8 mouse cellular contexts compared by ENCODE assay signal in genomic region chr11:116648213-116648921, GRCm38 (mm10). TPM values are rescaled to one million over a fixed set of nuclear protein-coding genes. Genes with fewer than 3 reads are reported as not detected.
DNase-seq lines count a peak whose midpoint lies in the region; ATAC-seq lines count a peak whose summit lies in the region.

No protein-coding gene starts in this region.

- 54% methylated on average over 18 of the region's 18 CpGs for WGBS in heart, embryonic 14.5 days
- 33% methylated on average over 18 of the region's 18 CpGs for WGBS in limb, embryonic 13.5 days

- 0 out of 2 replicates have a peak, but pooled peaks have one; percentile 6 for ATAC-seq in heart, embryonic 14.5 days (ENCODE audit: insufficient number of reproducible peaks, insufficient read depth, low FRiP score, low read depth)
- no peak for ATAC-seq in limb, embryonic 13.5 days (ENCODE audit: low FRiP score, low read depth)
- ATAC-seq in cerebellum, adult (ENCODE audit: insufficient number of reproducible peaks, low FRiP score, low TSS enrichment): no peak

- H3K27ac ChIP-seq in heart, embryonic 14.5 days (replicated peaks in 1 of 2; ENCODE audit: control insufficient read depth in 1 of 2, insufficient read depth in 1 of 2, low read depth in 2 of 2, low read length in 2 of 2): peak overlapping the region; percentile 9 to 64; a peak in 3 of 4 replicates
- H3K27ac ChIP-seq in limb, embryonic 13.5 days: 0 out of 2 replicates have a peak overlapping the region, but pooled peaks have one; percentile 39

- no peak overlapping the region for H3K4me3 ChIP-seq in heart, embryonic 14.5 days (ENCODE audit: control insufficient read depth in 1 of 2, insufficient read depth in 1 of 2, low read depth in 1 of 2, low read length in 2 of 2)
- no peak overlapping the region for H3K4me3 ChIP-seq in limb, embryonic 13.5 days

- no peaks in the 10 kb centered on the region for H3K9me3 ChIP-seq in heart, embryonic 14.5 days (ENCODE audit: control insufficient read depth, low read length)
- no peaks in the 10 kb centered on the region for H3K9me3 ChIP-seq in limb, embryonic 13.5 days

- H3K4me2 ChIP-seq in heart, embryonic 14.5 days (ENCODE audit: low read length): no peak overlapping the region
- 0 out of 2 replicates have a peak overlapping the region, but pooled peaks have one; percentile 4 for H3K4me2 ChIP-seq in limb, embryonic 13.5 days (replicated peaks)

- H3K9ac ChIP-seq in heart, embryonic 14.5 days (ENCODE audit: low read length): peak overlapping the region; percentile 19; the same call in 1 of the 2 replicates
- peak overlapping the region; percentile 54 for H3K9ac ChIP-seq in limb, embryonic 13.5 days

- H3K4me1 ChIP-seq in heart, embryonic 14.5 days (ENCODE audit: control insufficient read depth in 2 of 2, insufficient read depth in 2 of 2, low read length in 2 of 2): peaks cover 22 to 30% of the 10 kb centered on the region in 2 experiments
- H3K4me1 ChIP-seq in limb, embryonic 13.5 days: peaks cover 68% of the 10 kb centered on the region

- no peaks in the 10 kb centered on the region for H3K36me3 ChIP-seq in heart, embryonic 14.5 days (ENCODE audit: control insufficient read depth, insufficient read depth, low read length)
- H3K36me3 ChIP-seq in limb, embryonic 13.5 days: no peaks in the 10 kb centered on the region

- H3K27me3 ChIP-seq in heart, embryonic 14.5 days (ENCODE audit: control insufficient read depth, insufficient read depth, low read length): peaks cover 33% of the 10 kb centered on the region
- peaks cover 21% of the 10 kb centered on the region for H3K27me3 ChIP-seq in limb, embryonic 13.5 days

- DNase-seq in ovary, adult 18-20 months (ENCODE audit: low spot score): peak; percentile 65
- DNase-seq in ovary, postnatal 10 days (ENCODE audit: low spot score): no peak
- DNase-seq in testis, postnatal 14 days (ENCODE audit: low spot score): peak; percentile 69
- DNase-seq in layer of hippocampus, adult 9-11 months: no peak
- no peak for DNase-seq in neural tube, embryonic 10.5 days (ENCODE audit: extremely low spot score, low spot score)

RNA-seq across cellular contexts. Expression of gene Prcd, which starts 5.0 kb away (rescaled TPM):
- polyA plus RNA-seq in heart, embryonic 14.5 days (2014; fragmentation: Nextera tagmentation; extraction: Ambion mirVana): 1.3 and 1.9 TPM in 2 replicates
- 0.56 and 0.83 TPM in 2 replicates for polyA plus RNA-seq in limb, embryonic 13.5 days (2015; fragmentation: Nextera tagmentation; extraction: Ambion mirVana)

RNA-seq across cellular contexts. Expression of gene Cygb, which starts 5.7 kb away (rescaled TPM):
- 5.8 and 6.7 TPM in 2 replicates for polyA plus RNA-seq in heart, embryonic 14.5 days (2014; fragmentation: Nextera tagmentation; extraction: Ambion mirVana)
- 6.0 and 7.2 TPM in 2 replicates for polyA plus RNA-seq in limb, embryonic 13.5 days (2015; fragmentation: Nextera tagmentation; extraction: Ambion mirVana)

RNA-seq across cellular contexts. Expression of gene Rhbdf2, which starts 21.5 kb away (rescaled TPM):
- polyA plus RNA-seq in heart, embryonic 14.5 days (2014; fragmentation: Nextera tagmentation; extraction: Ambion mirVana): 6.4 and 6.6 TPM in 2 replicates
- polyA plus RNA-seq in limb, embryonic 13.5 days (2015; fragmentation: Nextera tagmentation; extraction: Ambion mirVana): 4.0 and 5.1 TPM in 2 replicates

Comparison
In these comparisons a context has a peak if more than half of its experiments do, and no peak if none do; other contexts are left out.
1. DNase-seq: peak in ovary, adult 18-20 months (single experiment) and testis, postnatal 14 days (single experiment); none in ovary, postnatal 10 days (single experiment), layer of hippocampus, adult 9-11 months (single experiment) and neural tube, embryonic 10.5 days (single experiment).